Mouse (Mus musculus) frontal cortex, postnatal 36 days (tissue): Measurements from ENCODE around the gene Tnks1bp1.
A peak's percentile ranks its signal among the peaks of the same experiment; 100 is the strongest.

Experiments
- DNase-seq, 2 experiments: peaks; one replicate each; pipeline ENCODE4 v3.0.0; 2022; ENCODE audit warnings: low spot score in 2 of 2

The Tnks1bp1 gene

DNA sequence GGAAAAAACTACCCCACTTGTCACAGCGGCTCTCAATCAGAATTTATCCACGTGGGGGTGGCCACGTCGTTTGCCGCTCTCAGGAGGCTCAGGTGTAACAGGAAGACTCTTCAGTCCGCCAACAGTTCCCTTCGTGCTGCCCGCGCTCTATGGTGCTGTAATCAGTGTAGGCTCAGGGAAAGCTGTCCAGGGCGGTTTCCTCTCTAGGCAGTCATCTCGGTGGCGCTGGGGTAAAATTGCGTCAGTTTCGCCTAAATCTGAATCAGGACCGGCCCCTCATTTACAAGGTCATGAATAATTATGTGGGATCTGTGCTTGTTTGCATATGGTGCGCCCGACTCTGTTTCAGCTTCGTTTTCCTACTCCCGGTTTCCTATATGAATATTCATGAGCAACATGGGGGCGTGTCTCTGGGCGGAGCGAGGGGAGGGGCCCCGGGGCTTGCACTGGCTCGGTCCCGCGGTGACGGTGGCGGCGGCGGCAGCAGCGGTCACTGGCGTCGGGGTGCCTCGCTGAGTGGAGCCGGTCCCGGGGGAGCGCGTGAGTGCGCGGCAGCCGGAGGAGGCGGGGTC, at the start of gene Tnks1bp1:
Gene Tnks1bp1 (plus strand): TSS at position 427 of the 572 bp plus-strand sequence.
- peak; percentile 95 for DNase-seq

DNA sequence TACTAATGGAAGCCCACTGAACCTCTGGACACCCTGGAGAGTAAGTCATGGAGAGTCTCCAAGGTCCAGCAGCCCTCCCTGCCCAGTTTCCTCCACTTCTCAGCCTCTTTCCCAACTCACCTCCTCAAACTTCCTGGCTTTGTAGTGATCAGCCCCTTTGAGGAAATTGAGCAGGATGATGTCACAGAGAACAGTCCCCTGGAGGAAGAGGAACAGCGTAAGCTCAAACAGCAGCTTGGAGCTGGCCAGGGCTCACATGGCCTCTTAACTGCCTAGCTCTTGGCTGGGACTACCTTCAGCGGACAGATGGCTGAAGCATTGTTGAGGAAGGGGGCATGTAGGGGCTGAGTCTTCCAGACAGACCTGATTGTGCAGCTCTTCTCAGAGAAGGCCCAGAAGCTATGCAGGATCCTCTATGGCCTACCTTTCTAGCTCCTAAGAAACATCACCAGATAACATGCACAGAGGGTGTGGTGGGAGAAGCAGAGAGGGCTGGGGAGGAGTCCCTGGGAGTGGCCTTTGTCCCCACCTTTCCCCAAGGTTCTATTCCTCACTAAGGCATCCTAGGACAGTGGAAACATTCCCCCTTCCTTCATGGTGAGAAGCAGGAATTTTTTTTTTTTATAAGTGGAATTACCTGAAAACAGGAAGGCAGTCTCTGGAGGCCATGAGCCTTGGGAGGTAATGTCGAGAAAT, 48.2 kb upstream of the Tnks1bp1 start:
- DNase-seq: no peak

DNA sequence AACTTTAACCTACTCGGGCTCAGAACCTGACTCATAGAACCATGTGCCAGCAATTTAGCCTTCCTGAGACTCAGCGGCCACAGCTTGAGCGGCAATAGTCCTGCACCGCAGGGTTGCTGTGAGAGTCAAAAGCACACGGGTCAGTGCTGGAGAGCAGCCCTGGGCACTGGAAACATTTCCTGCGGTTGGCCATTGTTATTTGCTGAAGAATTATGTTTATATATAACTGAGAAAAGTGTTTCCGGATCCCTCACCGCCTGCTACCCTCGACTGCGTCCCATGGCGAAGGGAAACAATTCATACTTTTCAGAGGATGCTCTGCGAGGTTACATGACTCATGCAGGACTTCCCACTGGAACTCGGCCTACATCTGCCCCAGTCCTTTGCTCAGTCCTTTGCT, 46.3 kb upstream of the Tnks1bp1 start:
- DNase-seq: no peak

DNA sequence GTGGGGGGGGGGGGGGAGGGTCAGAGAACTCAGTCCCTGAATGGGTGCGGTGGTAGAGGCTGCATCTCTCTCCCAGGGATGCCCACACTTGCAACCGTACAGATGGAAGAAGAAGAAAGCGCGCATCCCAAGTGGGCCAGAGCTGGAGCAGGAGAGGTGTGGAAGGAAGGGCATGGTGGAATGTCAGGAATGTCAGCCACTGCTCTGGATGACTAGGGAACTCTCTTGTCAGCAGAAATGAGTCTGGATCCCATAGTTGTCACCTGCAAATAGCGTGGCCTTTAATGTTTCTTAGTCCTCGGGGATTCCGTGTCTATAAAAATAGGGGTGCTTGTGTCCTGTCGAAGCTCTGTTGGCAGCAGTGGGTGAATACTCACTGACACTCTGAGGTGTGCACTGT, 45.2 kb upstream of the Tnks1bp1 start:
- DNase-seq: no peak

DNA sequence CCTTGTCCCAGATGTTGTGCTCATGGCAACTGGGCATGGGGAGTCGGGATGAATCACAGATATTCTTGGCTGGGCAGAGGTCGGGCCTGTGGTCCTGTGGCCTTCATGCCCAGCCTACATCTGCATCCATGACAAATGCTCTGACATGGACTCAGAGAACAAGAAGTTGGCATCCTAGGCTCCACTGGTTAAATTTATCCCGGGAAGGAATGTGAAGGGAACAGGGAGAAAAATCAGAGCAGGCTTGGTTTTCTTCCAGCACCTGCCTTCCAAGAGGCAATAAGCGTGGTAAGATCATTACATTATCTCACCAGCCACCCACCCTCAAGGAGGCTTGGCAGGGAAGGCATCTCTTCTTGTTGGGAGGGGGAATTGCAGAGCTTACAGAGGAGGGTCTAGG, 43.5 kb upstream of the Tnks1bp1 start:
- DNase-seq: peak; percentile 42 to 68

DNA sequence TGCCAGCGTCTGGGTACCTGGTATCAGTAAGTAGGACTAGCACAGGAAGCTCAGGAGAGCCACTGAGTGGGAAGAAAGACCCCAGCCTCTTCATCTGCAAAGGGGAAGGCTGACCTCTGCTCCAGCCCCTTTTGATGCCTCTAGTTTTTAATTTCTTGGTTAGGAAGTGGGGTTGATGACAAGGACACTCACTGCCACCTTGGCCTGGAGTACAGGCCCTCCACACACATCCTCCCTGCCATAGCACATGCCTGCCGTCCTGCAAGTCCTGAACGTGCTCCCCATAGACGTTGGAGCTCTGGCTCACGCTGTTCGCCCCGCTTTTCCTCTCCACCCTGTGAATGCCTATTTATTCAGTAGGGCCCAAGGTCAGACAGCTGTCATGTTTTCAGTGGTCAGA, 41.2 kb upstream of the Tnks1bp1 start:
- DNase-seq: no peak

DNA sequence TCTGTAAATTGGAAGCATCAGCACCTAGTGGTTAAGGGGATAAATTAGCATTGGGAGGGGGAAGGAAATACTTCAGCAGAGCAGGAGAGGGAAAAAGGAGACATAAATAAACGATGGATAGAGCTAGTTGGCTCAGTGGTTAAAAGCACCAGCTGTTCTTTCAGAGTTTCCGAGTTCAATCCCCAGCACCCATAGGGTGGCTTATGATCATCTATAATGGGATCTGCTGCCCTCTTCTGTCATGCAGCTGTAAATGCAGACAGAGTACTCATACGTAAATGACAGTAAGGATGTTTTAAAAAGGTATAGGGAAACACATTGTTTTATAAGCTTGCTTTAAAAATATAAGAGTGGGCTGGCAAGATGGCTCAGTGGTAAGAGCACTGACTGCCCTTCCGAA, 40.1 kb upstream of the Tnks1bp1 start:
- DNase-seq: peak in 1 of 2 experiments; percentile 32

DNA sequence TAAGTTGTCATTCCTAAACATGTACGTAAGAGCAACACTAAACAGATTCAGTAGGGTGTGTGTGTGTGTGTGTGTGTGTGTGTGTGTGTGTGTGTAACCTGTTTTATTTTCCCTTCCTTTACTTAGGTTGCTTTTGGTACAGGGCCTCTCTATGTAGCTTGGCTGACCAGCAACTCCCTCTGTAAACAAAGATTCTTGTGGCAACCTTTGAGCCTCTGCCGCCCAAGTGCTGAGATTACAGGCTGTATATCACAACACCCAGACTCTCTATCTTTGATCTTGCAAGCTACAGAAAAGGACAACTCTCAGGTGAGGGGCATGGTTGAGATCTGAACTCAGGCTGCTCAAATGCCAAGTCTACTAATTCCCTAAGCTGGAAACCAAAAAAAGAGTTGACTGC, 38.6 kb upstream of the Tnks1bp1 start:
- DNase-seq: no peak

DNA sequence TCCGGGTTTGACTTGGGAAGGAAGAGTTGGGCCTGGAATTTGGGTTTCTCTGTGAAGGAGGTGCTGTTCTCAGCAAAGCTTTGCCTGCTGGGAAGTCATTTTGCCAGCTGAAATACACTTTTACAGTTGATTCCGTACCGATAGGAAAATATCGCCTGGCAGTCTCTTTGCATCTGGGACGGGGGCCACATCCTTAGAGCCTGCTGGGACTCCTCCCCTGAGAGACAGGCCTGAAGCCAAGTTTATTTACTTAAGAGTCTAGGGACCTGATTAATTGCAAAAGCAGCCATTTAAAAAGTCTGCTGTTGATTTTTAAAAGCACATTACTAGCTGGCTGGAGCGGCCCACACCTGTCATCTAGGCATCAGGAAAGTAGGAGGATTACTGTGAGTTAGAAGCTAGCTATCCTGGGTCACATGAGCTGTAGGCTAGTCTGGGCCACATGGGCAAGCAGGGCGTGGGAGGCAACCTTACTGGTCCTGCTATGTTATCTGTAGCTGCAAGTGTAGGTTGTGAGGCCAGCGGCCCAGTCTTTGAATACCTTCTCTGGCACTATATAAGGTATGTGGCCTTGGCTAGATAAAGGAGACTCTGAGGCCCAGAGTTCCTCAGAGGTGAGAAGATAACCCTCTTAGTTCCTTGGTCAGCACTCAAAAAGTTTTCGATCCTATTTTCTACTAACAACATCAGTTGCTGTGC, 35.8 kb upstream of the Tnks1bp1 start:
- DNase-seq: no peak

DNA sequence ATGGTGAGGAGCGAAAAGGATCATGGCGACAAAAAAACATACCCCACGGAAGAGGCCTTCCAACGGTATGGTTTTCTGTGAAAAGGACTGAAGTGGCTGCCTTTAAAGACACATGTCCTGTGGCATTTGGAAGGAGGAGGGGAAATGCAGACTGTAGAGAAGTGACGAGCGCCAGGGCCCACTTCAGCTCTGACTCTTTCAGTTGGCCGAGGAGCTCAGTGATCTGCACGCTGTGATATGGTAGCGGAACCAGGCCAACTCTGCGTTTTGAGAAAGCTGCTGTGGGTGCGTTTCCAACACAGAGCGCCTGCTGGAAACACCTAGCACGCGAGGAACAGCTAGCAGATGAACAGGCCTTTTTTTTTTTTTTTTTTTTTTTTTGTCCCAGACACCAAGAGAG, 35.1 kb upstream of the Tnks1bp1 start:
- no peak for DNase-seq

DNA sequence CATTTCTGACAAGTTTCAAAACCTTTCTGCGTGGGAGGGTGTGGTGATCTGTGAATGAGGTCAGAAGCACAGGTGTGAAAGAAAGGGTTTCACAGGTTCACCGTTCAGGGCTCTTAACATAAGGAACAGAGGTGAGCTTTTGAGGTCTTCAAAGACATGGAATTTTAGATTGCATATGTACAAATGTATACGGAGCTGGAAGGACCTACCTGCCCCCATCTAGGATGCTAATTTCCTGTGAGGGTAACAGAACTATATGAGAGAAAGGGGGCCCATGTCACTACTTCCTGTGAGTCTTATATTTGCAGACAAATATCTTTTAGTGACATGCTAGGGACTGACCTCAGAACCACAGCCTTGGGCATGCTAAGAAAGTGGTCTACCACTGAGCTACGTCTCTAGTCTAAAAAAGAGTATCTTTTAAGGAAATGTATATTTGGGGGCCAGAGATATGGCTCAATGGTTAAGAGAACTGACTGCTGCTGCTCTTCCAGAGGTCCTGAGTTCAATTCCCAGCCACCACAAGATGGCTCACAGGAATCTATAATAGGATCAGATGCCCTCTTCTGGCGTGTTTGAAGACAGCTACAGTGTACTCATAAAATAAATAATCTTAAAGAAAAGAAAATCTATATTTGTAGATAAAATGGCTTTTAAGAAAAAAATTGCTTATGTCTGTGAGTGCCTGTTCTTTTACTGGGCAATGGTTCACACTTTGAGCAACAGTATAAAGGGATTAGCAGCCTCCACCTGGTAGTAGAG, 33.8 kb upstream of the Tnks1bp1 start:
- no peak for DNase-seq

DNA sequence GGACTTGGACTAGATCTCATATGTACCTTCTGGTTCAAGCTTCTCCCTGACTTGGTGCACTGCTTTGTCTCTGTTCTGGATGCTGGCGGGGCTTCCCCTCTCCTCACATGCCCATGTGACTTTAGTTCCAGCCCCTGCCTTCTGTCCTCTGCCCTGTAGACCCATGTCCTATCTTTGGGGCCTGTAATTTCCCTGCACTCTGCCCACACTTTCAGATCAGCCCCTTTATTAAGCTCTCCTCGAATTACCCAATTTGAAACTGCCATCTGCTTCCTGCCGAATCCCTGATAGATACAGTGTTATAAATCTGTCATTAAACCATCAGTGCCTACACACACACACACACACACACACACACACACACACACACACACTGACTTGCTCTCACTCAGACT, 33.2 kb upstream of the Tnks1bp1 start:
- DNase-seq: no peak

DNA sequence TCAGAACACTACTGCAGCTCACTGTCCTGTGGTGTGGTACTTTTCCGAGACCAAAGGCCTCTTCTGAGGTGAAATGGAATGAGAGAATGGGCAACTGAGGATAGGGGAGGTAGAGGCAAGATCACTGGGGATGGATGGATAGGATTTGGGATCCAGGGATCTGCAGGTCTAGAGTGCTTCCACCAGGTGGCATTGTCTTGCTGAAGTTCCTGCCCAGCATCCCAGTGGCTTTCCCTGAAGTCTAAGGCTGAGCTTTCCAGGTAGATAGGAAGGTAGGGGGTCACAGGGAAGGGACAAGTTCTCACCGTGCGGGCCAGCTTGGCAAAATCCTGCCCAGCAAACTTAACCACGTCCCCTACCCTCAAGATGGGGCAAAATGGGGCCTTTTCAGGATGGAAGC, 25.8 kb upstream of the Tnks1bp1 start:
- DNase-seq: peak in 1 of 2 experiments; percentile 45

DNA sequence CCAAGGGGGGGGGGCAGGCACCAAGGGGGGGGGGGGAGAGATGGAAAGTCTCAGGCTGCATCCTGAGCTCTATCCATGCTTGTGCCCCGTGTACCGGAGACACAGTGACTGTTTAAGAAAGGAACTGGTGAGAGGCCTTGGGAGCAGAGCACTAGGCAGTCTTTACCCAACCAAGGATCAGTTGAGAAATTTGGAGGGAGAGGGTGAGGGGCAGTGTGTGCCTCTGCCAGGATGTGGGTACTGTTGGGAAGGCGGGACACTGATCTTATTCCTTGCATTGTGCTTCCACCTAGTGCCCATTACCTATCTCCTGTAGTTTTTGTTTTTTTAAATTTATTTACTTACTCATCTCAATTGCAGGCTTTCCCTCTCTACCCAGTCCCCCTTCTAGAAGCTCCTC, 21.6 kb upstream of the Tnks1bp1 start:
- no peak for DNase-seq

DNA sequence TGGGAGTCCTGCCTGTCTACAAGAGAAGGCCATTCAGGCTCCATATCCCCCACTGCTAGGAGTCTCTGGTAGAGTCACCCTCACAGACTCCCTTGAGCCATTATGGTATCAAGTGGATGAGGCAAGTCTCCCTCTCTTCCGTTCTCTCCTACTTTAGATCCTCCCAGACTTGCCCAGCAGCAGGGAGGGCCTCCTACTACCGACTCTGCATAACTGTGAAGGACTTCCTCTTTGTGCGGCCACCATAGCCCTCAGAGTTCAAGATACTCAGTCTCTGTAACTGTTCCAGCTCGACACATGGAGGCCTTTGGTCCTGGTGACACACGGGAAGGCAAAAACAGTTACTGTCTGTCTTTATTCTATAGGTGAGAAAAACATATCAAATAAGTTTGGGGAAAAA, 20.5 kb upstream of the Tnks1bp1 start:
- no peak for DNase-seq

DNA sequence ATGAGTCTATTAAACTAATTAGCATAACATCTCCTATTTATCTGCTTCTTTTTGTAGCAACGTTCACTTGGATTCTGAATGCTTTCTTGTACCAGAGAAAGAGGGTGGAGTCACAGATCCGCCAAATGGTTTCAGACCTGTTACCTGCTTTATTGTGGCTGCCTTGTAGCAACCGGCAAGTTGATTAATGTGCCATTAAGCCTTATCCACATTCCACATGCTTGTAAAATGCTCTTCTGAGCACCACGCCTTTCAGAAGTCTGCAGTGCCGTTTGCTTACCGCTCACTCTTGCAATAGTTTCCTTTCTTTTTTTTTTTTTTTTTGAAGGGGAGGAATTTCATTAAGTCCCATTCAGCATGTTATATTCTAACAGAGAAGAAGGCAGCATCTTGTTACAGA, 17.9 kb upstream of the Tnks1bp1 start:
- no peak for DNase-seq

DNA sequence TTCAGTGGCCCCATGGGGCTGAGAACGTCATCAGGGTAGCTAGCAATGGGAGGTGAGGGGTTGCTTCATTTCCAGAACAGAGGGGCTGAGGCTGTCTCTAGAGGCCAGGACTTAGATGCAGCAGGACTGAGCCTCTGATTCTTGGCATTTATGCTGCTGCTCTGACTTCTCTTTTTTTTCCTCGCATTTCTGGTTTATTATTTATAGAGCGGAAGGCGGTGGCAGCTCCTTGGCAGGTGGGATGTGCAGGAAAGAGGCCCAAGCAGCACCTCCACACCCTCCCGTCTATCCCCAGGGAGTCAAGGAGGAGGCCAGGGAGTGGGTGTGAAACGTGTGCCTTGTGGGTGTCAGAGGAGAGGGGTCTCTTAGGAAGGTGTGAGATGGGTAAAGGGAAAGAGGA, 16.8 kb upstream of the Tnks1bp1 start:
- DNase-seq: peak in 1 of 2 experiments; percentile 44

DNA sequence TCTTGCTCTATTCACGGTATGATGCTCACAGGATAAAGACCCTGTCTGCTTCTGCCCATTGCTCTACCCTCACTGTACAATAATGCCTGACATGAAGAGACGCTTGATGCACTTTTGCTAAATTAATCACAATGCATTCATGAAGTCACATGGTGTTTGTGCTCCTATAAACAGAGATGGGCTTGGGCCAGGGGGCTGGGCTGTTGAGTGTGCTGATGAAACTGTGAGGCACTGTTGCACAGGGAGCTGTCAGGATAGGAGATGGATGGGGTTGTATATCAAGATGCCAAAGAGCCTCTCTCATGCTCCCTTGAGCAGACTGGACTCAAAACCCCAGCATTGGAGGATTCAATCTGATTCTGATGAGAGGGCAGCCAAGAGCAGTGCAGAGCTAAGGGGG, 14.7 kb upstream of the Tnks1bp1 start:
- no peak for DNase-seq

DNA sequence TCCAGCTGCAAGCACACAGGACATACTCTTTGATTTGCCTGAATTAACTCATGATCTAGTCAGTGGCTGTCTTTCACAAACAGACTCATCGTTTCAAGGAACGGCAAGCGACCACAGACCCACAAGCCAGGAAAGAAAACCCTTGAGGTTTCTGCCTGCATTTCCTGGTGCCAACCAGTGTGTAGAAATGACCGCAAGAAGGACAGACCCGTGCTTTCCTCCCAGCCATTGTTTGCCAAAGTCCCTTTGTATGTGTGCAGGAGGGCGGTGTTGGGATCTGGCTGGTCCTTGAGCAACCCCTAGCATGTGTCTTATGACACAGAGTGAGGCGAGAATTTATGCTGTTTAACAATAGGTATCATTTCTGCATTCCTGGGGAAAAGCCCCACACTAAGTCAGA, 13.7 kb upstream of the Tnks1bp1 start:
- DNase-seq: no peak

DNA sequence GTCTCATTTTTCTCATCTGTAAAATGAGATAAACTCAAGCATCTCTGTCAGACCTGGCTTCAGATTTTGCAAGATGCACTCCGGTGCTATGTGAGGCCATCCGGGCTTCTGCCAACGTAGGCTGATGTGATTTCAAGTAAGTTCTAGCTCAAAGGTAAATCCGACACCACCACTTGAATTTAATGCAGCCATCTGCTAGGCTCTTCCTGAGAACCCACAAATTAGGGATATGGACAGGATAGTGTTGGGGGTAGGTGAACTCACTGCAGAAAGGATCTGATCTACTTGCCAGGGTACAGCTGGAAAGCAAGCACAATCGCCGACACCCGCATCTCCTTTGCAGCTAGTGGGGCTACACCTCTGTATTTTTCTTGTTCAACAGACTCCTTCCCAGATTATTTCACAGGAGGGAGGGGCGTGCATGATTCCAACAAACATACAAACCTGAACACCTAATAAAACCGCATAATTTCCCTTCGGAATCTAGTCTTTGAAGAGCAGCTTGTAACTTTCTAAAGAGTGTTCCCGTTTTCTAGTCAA, 11.2 kb upstream of the Tnks1bp1 start:
- no peak for DNase-seq

DNA sequence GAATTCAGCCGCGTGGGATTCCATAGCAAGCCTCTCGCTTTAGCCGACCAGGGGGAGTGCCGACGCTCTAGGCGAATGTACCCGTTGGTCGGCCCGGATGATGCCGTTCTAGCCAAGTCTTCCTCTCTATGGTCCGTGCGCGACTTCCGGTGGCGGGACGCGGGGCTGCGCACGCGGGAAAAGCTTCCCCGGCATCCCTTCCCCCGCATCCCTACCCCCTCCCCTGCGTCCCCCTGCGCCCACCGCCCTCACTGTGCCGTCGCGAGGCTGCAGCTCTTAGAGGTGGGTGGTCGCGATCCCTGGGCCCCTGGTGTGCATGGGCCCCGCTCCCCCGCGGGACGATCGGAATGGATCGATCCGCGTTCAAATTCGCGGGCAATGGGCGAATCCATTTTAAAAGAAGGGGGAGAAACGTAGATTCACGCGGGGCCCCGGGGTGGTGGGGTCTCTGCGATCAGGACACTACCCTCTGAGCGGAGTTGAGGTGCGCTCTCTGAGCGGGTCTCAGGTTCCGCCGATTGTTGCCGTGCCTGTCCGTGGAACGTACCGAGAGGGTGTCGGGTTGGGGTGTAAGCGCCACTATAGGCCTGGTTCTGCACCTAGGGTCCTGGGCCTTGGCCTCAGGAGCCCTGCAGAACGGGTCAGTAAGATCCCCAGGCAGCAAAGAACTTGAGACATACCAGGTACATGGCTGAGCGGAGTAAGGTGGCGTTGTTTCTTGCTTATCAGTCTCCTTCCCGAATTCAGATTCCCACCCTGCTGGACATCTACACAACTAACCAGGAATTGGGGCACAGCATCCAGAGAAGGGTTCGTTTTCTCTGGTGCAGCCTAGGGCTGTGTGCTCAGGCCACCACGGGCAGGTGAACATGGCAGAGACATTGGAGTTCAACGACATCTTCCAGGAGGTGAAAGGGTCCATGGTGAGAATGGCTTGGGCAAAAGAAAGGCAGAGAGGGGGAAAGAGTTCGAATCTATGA, 10.5 kb upstream of the Tnks1bp1 start, which contains the start of the genes Ssrp1 and P2rx3:
Gene Ssrp1 (plus strand): TSS at position 188 of the 980 bp plus-strand sequence.
Gene P2rx3 (minus strand): TSS at position 416 of the 980 bp plus-strand sequence.
- peak; percentile 94 to 95 for DNase-seq
